Mouse (Mus musculus): ENCODE data around the gene Prcd. TPM values are rescaled to one million over a fixed set of nuclear protein-coding genes. Genes with fewer than 3 reads are reported as not detected.

Prcd gene
- total RNA-seq, 2 experiments from 2014 or later: 1.4 to 1.7 TPM

DNA sequence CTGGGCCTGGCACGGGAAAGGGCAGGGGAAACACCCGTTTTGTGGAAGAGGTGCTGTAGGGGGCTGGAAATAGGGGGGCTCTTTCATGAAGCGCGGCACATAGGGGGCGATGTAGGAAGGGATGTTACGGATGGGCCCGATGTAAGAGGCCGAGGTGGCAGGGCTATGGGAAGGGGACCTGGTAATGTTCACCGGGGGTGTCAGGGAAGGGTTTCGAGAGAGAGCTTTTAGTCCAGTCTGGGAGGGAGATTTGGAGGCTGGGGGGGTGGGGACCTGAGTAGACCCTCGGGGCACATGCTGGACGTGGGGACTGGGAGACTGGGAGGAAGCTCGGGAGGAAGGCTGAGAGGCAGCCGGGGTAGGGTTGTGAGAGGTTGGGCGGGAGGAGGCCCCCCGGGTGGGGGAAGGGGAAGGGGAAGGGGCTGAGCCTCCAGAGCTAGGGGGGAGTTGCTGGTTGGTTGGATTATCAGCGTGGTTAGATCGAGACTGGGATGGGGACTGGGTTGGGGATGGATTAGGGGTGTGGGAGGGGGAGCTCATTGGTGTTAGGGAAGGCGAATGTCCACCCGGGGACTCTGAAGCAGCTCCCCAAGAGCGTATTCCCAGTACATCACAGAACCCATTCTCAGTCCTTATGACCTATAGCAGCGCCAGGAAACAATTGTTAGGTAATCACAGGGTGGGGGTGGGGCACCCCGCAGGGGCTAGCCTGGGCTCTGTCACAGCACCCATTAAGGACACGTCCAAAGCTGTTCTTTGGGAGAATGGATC is 27.2 kb downstream of the Prcd start:
- intact Hi-C loops (cut with DNase I): no loop called here

DNA sequence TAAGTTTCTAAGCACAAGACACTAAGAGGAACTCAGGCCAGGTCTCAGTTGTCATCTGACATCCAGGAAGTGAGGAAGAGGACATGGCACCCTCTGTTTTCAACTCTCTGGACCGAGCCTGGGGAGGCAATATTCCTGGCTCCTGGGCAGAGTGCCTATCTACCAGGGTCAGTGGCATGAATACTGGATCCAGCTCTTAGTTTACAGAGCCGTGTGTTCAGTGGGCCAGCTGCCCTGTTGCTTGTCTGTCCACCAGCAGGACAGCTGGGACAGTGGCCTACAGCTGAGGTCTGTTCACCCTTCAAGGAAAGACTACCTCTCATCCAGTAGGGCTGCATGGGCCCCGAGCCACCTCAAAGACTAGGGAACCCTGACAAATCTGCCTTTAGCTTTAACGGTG is 27.8 kb downstream of the Prcd start:
- intact Hi-C loops (cut with DNase I): no loop called here
- DNase-seq: peak; percentile 40 to 61

More for the DNA sequence above, 27.2 kb downstream of the Prcd start:
- no peak for DNase-seq

- no peak for DNase-seq
- intact Hi-C loops (cut with DNase I): no loop called here
Measured at GRCm38 (mm10) chr11:116682501-116683144, 29.3 kb downstream of the Prcd start.

- intact Hi-C loops (cut with DNase I): no loop called here
Measured at GRCm38 (mm10) chr11:116683777-116684176, 30.4 kb downstream of the Prcd start.

GRCm38 (mm10) chr11:116685729-116686128 is 32.4 kb downstream of the Prcd start:
- intact Hi-C loops (cut with DNase I): no loop called here

More at GRCm38 (mm10) chr11:116683777-116684176, 30.4 kb downstream of the Prcd start:
- DNase-seq: no peak

GRCm38 (mm10) chr11:116687897-116688296 is 34.6 kb downstream of the Prcd start:
- intact Hi-C loops (cut with DNase I): no loop called here
- no peak for DNase-seq

More at GRCm38 (mm10) chr11:116685729-116686128, 32.4 kb downstream of the Prcd start:
- no peak for DNase-seq

DNA sequence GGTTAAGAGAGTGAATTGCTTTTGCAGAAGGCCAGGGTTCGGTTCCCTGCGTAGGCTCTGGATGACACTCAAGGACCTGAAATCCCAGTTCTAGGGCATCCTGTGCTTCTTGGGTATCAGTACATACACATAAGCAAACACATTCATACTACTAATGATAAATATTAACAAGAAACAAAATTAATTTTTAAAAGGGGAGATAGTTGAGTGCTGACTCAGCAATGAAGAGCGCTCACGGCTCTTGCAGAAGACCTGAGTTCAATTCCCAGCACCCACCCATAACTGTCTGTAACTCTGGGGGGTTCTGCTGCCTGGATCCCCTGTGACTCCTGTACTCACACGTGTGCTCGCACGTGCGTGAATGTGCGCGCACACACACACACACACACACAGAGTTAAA is 36.3 kb downstream of the Prcd start:
- no peak for DNase-seq
- intact Hi-C loops (cut with DNase I): loop anchor here (5.0 kb wide), 1 partner anchor 118 kb away; no protein-coding TSS in a partner anchor

- intact Hi-C loops (cut with DNase I): loop anchor here (5.0 kb wide), 1 partner anchor 116 kb away; no protein-coding TSS in a partner anchor
Measured at GRCm38 (mm10) chr11:116690701-116691575, 37.6 kb downstream of the Prcd start.

DNA sequence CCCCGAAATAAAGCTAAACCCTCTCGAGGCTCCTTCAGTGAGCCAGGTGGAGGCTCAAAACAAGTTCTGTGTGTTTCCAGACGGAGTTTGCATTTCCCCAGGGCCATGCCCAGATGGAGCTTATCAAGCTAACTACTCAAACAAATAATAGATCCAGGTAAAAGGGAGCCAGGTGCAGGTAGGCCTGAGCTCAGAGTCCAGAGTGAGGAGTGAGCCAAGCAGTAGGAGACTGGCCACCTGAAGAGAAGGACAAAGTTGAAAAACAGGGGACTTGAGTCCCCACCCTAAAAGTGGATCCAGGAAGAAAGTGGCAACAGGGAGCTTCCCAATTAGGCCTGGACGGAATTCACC is 40.5 kb downstream of the Prcd start:
- intact Hi-C loops (cut with DNase I): loop anchor here (2.0 to 5.0 kb wide), 2 partner anchors 21 to 113 kb away; no protein-coding TSS in a partner anchor
- DNase-seq: no peak

More at GRCm38 (mm10) chr11:116690701-116691575, 37.6 kb downstream of the Prcd start:
- DNase-seq: no peak

DNA sequence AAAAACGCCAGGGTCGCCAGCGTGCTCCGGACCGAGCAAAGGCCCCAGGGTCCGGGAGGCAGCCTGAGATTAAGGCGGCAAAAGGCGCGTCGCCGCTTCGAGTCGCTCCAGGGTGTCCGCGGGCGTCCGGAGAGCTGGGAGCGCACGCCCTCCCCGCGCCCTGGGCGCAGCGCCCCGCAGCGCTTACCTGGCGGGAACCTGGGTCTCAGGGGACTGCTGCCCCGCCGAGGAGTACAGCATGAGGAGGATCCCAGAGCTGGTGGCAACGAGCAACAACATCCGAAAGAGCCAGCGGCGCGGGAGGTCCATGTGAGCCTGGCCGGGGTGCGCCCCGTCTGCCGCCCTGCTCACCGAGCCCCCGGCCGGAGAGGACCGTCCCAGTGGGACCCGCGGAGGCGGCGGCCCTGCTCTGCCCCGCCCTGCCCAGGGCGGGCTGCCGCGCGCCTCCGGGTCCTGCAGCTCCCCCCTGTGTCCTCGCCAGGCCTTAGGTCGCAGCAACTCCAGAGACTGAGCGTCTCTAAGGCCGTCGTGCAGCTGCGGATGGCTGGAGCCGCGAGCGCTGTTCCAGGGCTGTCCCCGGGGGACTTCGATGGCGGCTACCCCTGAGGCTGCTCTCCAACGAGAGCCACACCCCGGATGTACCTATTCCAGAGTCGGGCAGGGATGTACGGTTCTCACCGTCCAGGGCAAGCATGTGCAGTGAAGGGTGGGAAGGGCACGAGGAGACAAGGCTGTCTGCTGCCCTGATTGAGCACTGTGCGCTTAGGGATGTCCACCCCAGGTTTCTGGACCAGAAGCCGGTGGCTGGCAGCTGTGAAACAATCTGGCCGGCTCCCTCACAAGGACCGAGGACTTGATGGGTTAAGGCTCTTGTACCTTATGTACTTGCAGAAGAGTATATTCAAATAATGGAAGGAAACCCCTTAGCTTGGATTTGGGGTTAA is 41.2 kb downstream of the Prcd start:
- peak; percentile 67 to 68 for DNase-seq
- intact Hi-C loops (cut with DNase I): loop anchor here (2.0 to 5.0 kb wide), 2 partner anchors 22 to 113 kb away; no protein-coding TSS in a partner anchor

- peak in 1 of 2 experiments; percentile 45 for DNase-seq
- intact Hi-C loops (cut with DNase I): loop anchor here (2.0 kb wide), 1 partner anchor 23 kb away; no protein-coding TSS in a partner anchor
Measured at GRCm38 (mm10) chr11:116695194-116695880, 42.0 kb downstream of the Prcd start.

DNA sequence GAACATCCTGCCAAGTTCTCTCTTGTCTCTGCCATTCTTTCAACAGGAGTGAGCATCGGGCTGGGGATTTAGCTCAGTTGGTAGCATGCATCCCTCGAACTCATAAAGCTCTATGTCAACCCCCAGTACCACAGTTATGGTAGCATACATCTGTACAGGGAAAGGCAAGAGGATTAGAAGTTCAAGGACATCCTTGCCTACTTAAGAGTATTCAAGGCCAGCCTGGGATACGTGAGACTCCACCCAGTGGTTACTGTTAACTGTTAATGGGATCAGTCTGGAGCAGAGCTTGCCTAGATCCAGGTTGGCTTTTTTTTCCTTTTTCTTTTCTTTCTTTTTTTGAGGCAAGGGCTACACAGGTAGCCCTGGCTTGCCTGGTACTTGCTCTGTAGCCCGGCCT is 43.1 kb downstream of the Prcd start:
- DNase-seq: no peak
- intact Hi-C loops (cut with DNase I): no loop called here

DNA sequence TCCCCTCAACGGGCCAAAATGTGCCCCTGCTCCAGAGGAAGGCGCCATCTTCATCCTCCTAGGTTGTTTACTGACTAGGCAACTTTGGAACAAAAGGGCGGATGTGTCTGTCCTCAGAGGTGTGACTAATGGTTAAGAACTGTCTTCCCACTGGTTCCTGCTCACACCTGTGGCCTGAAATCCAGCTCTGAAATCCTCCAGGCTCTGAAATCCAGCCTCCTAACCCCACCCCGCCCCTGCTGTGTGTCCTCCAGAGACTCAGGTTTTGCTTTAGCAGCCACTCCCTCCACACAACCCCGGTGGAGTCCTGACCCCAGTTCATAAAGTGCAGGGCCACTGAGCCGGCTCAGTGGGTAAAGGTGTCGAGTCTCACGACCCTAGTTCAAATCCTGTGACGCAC is 44.2 kb downstream of the Prcd start:
- DNase-seq: no peak
- intact Hi-C loops (cut with DNase I): no loop called here

DNA sequence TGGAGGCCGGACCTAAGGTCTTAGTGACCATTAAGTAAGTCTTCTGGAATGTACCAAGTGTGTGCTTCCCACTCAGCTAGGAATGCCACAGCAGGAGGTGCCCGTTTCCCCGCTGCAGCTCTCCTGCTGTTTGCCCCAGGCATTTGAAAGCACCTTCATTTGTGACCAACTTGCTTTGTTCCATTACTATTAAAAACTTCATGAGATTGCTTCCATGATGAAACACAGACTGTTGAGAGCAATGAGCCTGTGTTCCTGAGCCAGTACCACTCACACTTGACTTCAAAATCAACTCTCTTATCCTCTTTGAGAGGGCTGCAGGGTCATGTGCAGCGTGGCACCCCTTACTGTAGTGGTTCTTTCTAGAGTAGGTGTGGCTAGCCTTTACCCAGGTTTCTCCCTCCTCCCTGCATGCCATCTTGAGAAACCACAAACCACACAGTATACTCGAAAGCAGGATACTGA is 48.1 kb downstream of the Prcd start:
- no peak for DNase-seq

DNA sequence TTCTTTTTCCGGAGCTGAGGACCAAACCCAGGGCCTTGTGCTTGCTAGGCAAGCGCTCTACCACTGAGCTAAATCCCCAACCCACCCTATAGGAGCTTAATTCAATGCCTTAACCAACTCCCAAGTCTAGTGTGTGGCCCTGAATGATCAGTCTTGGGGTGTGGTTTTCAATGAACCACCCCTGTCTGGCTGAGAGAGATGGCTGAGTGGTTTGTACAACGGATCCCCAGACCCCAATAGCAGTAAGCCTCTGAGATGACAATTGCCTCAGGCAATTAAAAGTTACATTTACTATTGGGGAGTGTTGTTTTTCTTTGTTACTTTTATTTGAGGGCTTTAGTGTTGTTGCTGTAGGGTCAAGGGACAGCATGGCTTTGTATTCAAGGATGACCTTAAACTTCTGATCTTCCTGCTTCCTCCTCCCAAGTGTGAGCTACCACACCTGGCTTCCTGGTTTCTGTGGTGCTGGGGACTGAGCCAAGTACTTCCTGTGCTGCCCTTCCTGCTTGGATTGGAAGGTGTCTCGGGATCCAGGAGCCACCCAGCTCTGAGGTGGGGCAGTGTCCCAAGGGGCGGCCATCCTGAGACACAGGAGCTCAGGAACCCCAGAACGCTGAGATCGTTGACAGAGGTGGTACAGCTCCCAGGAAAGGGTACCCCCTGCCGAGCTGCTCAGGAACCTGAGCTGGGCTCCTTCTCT is 51.2 kb downstream of the Prcd start:
- intact Hi-C loops (cut with DNase I): no loop called here
- DNase-seq: no peak

More for the DNA sequence above, 48.1 kb downstream of the Prcd start:
- intact Hi-C loops (cut with DNase I): no loop called here

DNA sequence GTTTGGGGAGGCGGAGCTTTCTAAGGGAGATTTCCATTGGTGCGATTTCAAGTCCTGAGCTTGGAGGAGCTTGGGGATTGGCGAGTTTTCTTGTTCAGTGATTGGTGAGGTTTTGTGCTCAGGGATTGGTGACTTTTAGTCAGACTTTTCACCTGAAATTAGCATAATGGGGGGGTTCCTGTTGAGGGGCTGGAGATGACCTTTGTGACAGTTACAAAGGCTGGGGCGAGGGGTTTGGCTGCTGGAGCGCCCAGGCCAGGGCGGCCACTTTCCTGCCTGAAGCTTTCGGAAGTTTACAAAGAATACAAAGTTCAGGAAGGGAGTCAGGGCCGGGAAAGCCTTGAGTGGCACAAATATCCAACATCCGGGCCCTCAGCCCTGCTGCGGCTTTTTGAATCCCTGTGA is 51.9 kb downstream of the Prcd start:
- no peak for DNase-seq
- intact Hi-C loops (cut with DNase I): no loop called here

- DNase-seq: no peak
- intact Hi-C loops (cut with DNase I): no loop called here
Measured at GRCm38 (mm10) chr11:116706363-116706762, 53.0 kb downstream of the Prcd start.

- intact Hi-C loops (cut with DNase I): no loop called here
- no peak for DNase-seq
Measured at GRCm38 (mm10) chr11:116710171-116710570, 56.8 kb downstream of the Prcd start.

Data from heart, postnatal 10 days (tissue).